Mouse (Mus musculus) forebrain, embryonic 14.5 days (tissue): ENCODE measurements at regions not wholly inside any gene's neighbourhood (a gene's known extent, or its start where the extent isn't known, plus 50 kb on each side); places are given as distances from the start of the nearest gene placed in this dataset.

ENCODE experiments used
- ATAC-seq: fragments of 200-750 bp; cut with Nextera tagmentation; 2 replicates; pipeline ENCODE4 v1.8.0; 2017; ENCODE audit warnings: mild to moderate bottlenecking, moderate library complexity
- DNase-seq: peaks from one replicate; pipeline ENCODE4 v3.0.0-alpha.2; 2015; ENCODE audit warnings: low spot score
- H3K27ac ChIP-seq: fragments of 300-500 bp; sonication (generic); 2 replicates; pipeline ENCODE4 v1.5.1; 2014; ENCODE audit warnings: low read depth, mild to moderate bottlenecking, control low read depth, low read length, moderate library complexity
- H3K27me3 ChIP-seq: fragments of 300-500 bp; sonication (generic); replicated peaks from 2 replicates; pipeline ENCODE4 v1.6.1; 2014; ENCODE audit warnings: low read length, control low read depth, mixed read lengths; ENCODE audit not compliant: control insufficient read depth, insufficient read depth
- H3K36me3 ChIP-seq: fragments of 300-500 bp; sonication (generic); 2 replicates; pipeline ENCODE4 v1.6.1; 2014; ENCODE audit warnings: low read length, control low read depth; ENCODE audit not compliant: control insufficient read depth, insufficient read depth
- H3K4me1 ChIP-seq: fragments of 300-500 bp; sonication (generic); 2 replicates; pipeline ENCODE4 v1.6.1; 2014; ENCODE audit warnings: antibody characterized with exemption, low read length, control low read depth; ENCODE audit not compliant: control insufficient read depth, insufficient read depth
- H3K4me2 ChIP-seq: fragments of 300-500 bp; sonication (generic); 2 replicates; pipeline ENCODE4 v1.6.1; 2014; ENCODE audit warnings: mild to moderate bottlenecking, control low read depth, low read length
- H3K4me3 ChIP-seq: fragments of 300-500 bp; sonication (generic); 2 replicates; pipeline ENCODE4 v1.5.1; 2014; ENCODE audit warnings: low read depth, low read length, control low read depth
- H3K9ac ChIP-seq: fragments of 300-500 bp; sonication (generic); 2 replicates; pipeline ENCODE4 v1.6.1; 2014; ENCODE audit warnings: mild to moderate bottlenecking, low read length, control low read depth, moderate library complexity
- H3K9me3 ChIP-seq: fragments of 300-500 bp; sonication (generic); replicated peaks from 2 replicates; pipeline ENCODE4 v1.6.1; 2016; ENCODE audit warnings: low read length, control low read depth, mixed read lengths; ENCODE audit not compliant: control insufficient read depth
- whole genome bisulfite sequencing: fragments of 180-500 bp; shearing (Covaris S2); extraction: QIAGEN DNeasy Blood & Tissue Kit; methylation state at CpG from one replicate; pipeline ENCODE4 v1.1.7; 2014; 5-methylcytosine and 5-hydroxymethylcytosine counted together

- no peak overlapping the region for H3K27ac ChIP-seq
- DNase-seq (no peak), ATAC-seq (no peak)
- no peaks in the 10 kb centered on the region for H3K36me3 ChIP-seq
- H3K9ac ChIP-seq: no peak overlapping the region
- peaks cover 15% of the 10 kb centered on the region for H3K4me1 ChIP-seq
- H3K4me2 ChIP-seq: no peak overlapping the region
- H3K9me3 ChIP-seq: no peaks in the 10 kb centered on the region
- 83% methylated on average over 6 of the region's 6 CpGs for WGBS
- peaks cover 18% of the 10 kb centered on the region for H3K27me3 ChIP-seq
- H3K4me3 ChIP-seq: no peak overlapping the region
These were observed 62.2 kb upstream of the Top1 start for GRCm38 (mm10) chr2:160583506-160583905.

GRCm38 (mm10) chr2:160584568-160584967 is 61.1 kb upstream of the Top1 start:
- no peak for ATAC-seq
- Histone ChIP-seq H3K4me3 (no peak overlapping the region), H3K9ac (no peak overlapping the region; the same call in 1 of the 2 replicates), H3K4me1 (peaks cover 15% of the 10 kb centered on the region), H3K27me3 (peaks cover 11% of the 10 kb centered on the region), H3K27ac (no peak overlapping the region), H3K36me3 (no peaks in the 10 kb centered on the region), H3K9me3 (no peaks in the 10 kb centered on the region), H3K4me2 (no peak overlapping the region)
- peak; percentile 48 for DNase-seq
- 11% methylated on average over 9 of the region's 9 CpGs for WGBS

GRCm38 (mm10) chr2:160587015-160587835 is 58.5 kb upstream of the Top1 start:
- peaks cover 22% of the 10 kb centered on the region for H3K4me1 ChIP-seq
- H3K9ac ChIP-seq: no peak overlapping the region
- no peak overlapping the region for H3K4me2 ChIP-seq
- H3K27me3 ChIP-seq: no peaks in the 10 kb centered on the region; the same call in 1 of the 2 replicates
- H3K9me3 ChIP-seq: no peaks in the 10 kb centered on the region
- no peaks in the 10 kb centered on the region for H3K36me3 ChIP-seq
- H3K27ac ChIP-seq: no peak overlapping the region
- DNase-seq: no peak
- H3K4me3 ChIP-seq: no peak overlapping the region
- no peak for ATAC-seq
- WGBS: 90% methylated on average over 9 of the region's 9 CpGs

GRCm38 (mm10) chr2:160588401-160588800 is 57.3 kb upstream of the Top1 start:
- no peak overlapping the region for H3K27ac ChIP-seq
- H3K4me2 ChIP-seq: no peak overlapping the region
- no peaks in the 10 kb centered on the region; the same call in 1 of the 2 replicates for H3K27me3 ChIP-seq
- no peaks in the 10 kb centered on the region for H3K36me3 ChIP-seq
- ATAC-seq: no peak
- no peaks in the 10 kb centered on the region for H3K9me3 ChIP-seq
- peaks cover 22% of the 10 kb centered on the region for H3K4me1 ChIP-seq
- WGBS: 84% methylated on average over 9 of the region's 9 CpGs
- no peak for DNase-seq
- H3K9ac ChIP-seq: no peak overlapping the region
- no peak overlapping the region for H3K4me3 ChIP-seq

GRCm38 (mm10) chr2:160590209-160590910 is 55.3 kb upstream of the Top1 start:
- ATAC-seq (peak; percentile 86), DNase-seq (peak; percentile 80)
- Histone ChIP-seq H3K9ac (no peak overlapping the region), H3K27me3 (no peaks in the 10 kb centered on the region; the same call in 1 of the 2 replicates), H3K9me3 (no peaks in the 10 kb centered on the region), H3K4me1 (peaks cover 12% of the 10 kb centered on the region), H3K27ac (peak overlapping the region; percentile 33; the same call in 1 of the 2 replicates), H3K36me3 (no peaks in the 10 kb centered on the region), H3K4me2 (no peak overlapping the region; the same call in 1 of the 2 replicates), H3K4me3 (no peak overlapping the region)
- 7% methylated on average over 13 of the region's 13 CpGs for WGBS

GRCm38 (mm10) chr2:160591446-160592180 is 54.1 kb upstream of the Top1 start:
- H3K4me2 ChIP-seq: no peak overlapping the region
- H3K9ac ChIP-seq: no peak overlapping the region
- H3K9me3 ChIP-seq: no peaks in the 10 kb centered on the region
- no peak for DNase-seq
- H3K27me3 ChIP-seq: no peaks in the 10 kb centered on the region; the same call in 1 of the 2 replicates
- ATAC-seq: no peak
- peaks cover 12% of the 10 kb centered on the region for H3K4me1 ChIP-seq
- H3K36me3 ChIP-seq: no peaks in the 10 kb centered on the region
- H3K4me3 ChIP-seq: no peak overlapping the region
- WGBS: 90% methylated on average over 18 of the region's 18 CpGs
- no peak overlapping the region for H3K27ac ChIP-seq

- WGBS: 0% methylated on average over 2 of the region's 2 CpGs
These were observed 52.7 kb upstream of the Top1 start for GRCm38 (mm10) chr2:160593035-160593434.

More at GRCm38 (mm10) chr2:160593035-160593434, 52.7 kb upstream of the Top1 start:
- no peak overlapping the region for H3K4me3 ChIP-seq
- ATAC-seq (no peak), DNase-seq (peak; percentile 78)
- H3K36me3 ChIP-seq: no peaks in the 10 kb centered on the region
- no peak overlapping the region for H3K4me2 ChIP-seq
- no peaks in the 10 kb centered on the region for H3K9me3 ChIP-seq
- H3K4me1 ChIP-seq: peaks cover 12% of the 10 kb centered on the region
- H3K27me3 ChIP-seq: no peaks in the 10 kb centered on the region; the same call in 1 of the 2 replicates
- H3K27ac ChIP-seq: no peak overlapping the region
- H3K9ac ChIP-seq: no peak overlapping the region
